Mouse (Mus musculus) adrenal gland, adult 2 months (tissue): ENCODE measurements around the gene Dusp22. TPM values are rescaled to one million over a fixed set of nuclear protein-coding genes. Genes with fewer than 3 reads are reported as not detected.

Source experiments
- DNase-seq: peaks from one replicate; pipeline ENCODE4 v3.0.0; 2021
- polyA plus RNA-seq: library from polyadenylated mRNA; depleted of rRNA; stranded (reverse); fragments of >200 nt; gene quantifications from 2 replicates; pipeline ENCODE4 v1.2.3, GENCODE M21; 2012; rRNA removed
- total RNA-seq, 2 experiments: library from RNA; stranded (reverse); gene quantifications; 2 replicates each; pipeline ENCODE4 v1.2.3; 2021

Dusp22 gene
- total and polyA plus RNA-seq, 3 experiments: 9.5 to 29.6 (median 21.8) TPM

- DNase-seq: peak; percentile 11
Measured at GRCm38 (mm10) chr13:30750461-30751303, 90.9 kb downstream of the Dusp22 start.

- no peak for DNase-seq
Measured at GRCm38 (mm10) chr13:30751304-30751580, 91.4 kb downstream of the Dusp22 start.

- no peak for DNase-seq
Measured at GRCm38 (mm10) chr13:30752581-30753187, 92.9 kb downstream of the Dusp22 start.

GRCm38 (mm10) chr13:30753441-30753840 is 93.6 kb downstream of the Dusp22 start:
- DNase-seq: no peak

GRCm38 (mm10) chr13:30754066-30754465 is 94.3 kb downstream of the Dusp22 start:
- no peak for DNase-seq

- no peak for DNase-seq
Measured at GRCm38 (mm10) chr13:30754825-30755476, 95.2 kb downstream of the Dusp22 start.

GRCm38 (mm10) chr13:30755577-30755976 is 95.8 kb downstream of the Dusp22 start:
- no peak for DNase-seq

GRCm38 (mm10) chr13:30755998-30756639 is 96.3 kb downstream of the Dusp22 start:
- no peak for DNase-seq

- no peak for DNase-seq
Measured at GRCm38 (mm10) chr13:30757264-30757900, 97.6 kb downstream of the Dusp22 start.

- no peak for DNase-seq
Measured at GRCm38 (mm10) chr13:30758789-30759381, 99.1 kb downstream of the Dusp22 start.

- no peak for DNase-seq
Measured at GRCm38 (mm10) chr13:30760374-30761090, 100.7 kb downstream of the Dusp22 start.

Other genes with a start within 250 kb of the Dusp22 start
- 100 to 1,000 TPM; 247 to 409 TPM for gene Uqcrfs1, start 114.6 kb upstream of the Dusp22 start, total RNA-seq
- 860 and 1,083 TPM in 2 replicates for gene Uqcrfs1, start 114.6 kb upstream of the Dusp22 start, polyA plus RNA-seq
- 10 to 100 TPM; 23.5 to 25.7 TPM for gene Irf4, start 89.2 kb downstream of the Dusp22 start, total RNA-seq
- 0.88 and 1.4 TPM in 2 replicates for gene Irf4, start 89.2 kb downstream of the Dusp22 start, polyA plus RNA-seq